Mouse (Mus musculus) brain, embryonic 14.5 days (tissue): ENCODE data around the gene Tmem54.

Experiments
- CTCF ChIP-seq: fragments of 200-500 bp; IDR thresholded peaks from 2 replicates; pipeline ENCODE4 v1.5.1; 2012; ENCODE audit warnings: inconsistent platforms, mild to moderate bottlenecking, moderate library complexity, borderline replicate concordance; ENCODE audit not compliant: insufficient read depth, insufficient read length; ENCODE audit errors: extremely low read depth
- POLR2A ChIP-seq: fragments of 200-500 bp; IDR thresholded peaks from 2 replicates; pipeline ENCODE4 v1.6.1; 2012; ENCODE audit warnings: mild to moderate bottlenecking, inconsistent platforms, borderline replicate concordance; ENCODE audit not compliant: poor library complexity, insufficient read depth, insufficient read length, severe bottlenecking; ENCODE audit errors: extremely low read depth

DNA sequence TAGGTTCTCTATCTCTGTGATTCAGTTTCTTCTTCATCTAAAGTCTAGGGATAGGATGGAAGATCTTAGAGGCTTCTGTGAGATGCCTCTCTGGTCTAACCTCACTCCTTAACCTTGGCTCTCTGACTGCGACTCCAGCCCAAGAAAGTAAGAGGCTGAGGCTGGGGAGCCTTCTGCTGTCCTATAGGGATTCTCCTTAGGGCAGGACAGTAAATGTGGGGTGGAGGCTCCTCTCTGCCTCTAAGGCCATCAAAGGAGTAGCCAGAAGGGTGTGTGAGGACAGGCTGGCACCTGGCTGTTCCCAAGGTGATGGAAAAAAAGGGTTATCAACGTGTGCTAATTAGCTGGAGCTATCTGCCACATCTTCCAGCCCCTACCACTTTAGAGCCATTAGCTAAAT, 30.3 kb downstream of the Tmem54 start:
- TF ChIP-seq CTCF: no peak
- no peak for TF ChIP-seq POLR2A
